Mouse (Mus musculus) left cerebral cortex, adult 2 months (tissue): ENCODE results near the gene Lef1. TPM values are rescaled to one million over a fixed set of nuclear protein-coding genes. Genes with fewer than 3 reads are reported as not detected.

Experiments
- DNase-seq, 2 experiments: peaks; one replicate each; pipeline ENCODE4 v3.0.0; 2021 to 2022; ENCODE audit warnings: low spot score in 2 of 2, mixed read lengths in 1 of 2; ENCODE audit errors: extremely low spot score in 1 of 2
- H3K27ac ChIP-seq: fragments of 200-600 bp; 2 replicates; pipeline ENCODE4 v1.8.1; 2022
- H3K4me3 ChIP-seq: fragments of 200-600 bp; 2 replicates; pipeline ENCODE4 v1.8.1; 2022
- CTCF ChIP-seq: fragments of 200-600 bp; IDR thresholded peaks from 2 replicates; pipeline ENCODE4 v1.8.1; 2022; ENCODE audit warnings: antibody characterized with exemption, mild to moderate bottlenecking, moderate library complexity
- intact Hi-C: fragments of 180-260 bp; cut with DNase I; formaldehyde crosslinking; loops from one replicate; pipeline ENCODE4 v1.15.1; 2025
- long read RNA-seq, 2 experiments: library from polyadenylated mRNA; stranded (forward); transcript quantifications; one replicate each; pipeline ENCODE4 v2.0.0; 2021; ENCODE audit warnings: borderline mapping rate in 2 of 2
- total RNA-seq, 2 experiments: library from RNA; stranded (reverse); gene quantifications; 2 replicates each; pipeline ENCODE4 v1.2.3; 2021

Gene Lef1
- 1 to 10 TPM; 5.5 to 7.9 TPM for total RNA-seq
- long read RNA-seq, experiment 1, transcript Lef1-201 (12 exons, 3,482 nt), result major isoform, 10 of 14 reads
- long read RNA-seq, experiment 1, partial matches to known transcripts, result 2 of 14 reads
- long read RNA-seq, experiment 1, other reads (novel, unspliced or antisense), result 2 of 14 reads
- long read RNA-seq, experiment 2, transcript Lef1-201 (12 exons, 3,482 nt), result major isoform, 10 of 12 reads
- long read RNA-seq, experiment 2, partial matches to known transcripts, result 0 of 12 reads
- long read RNA-seq, experiment 2, other reads (novel, unspliced or antisense), result 0 of 12 reads

DNA sequence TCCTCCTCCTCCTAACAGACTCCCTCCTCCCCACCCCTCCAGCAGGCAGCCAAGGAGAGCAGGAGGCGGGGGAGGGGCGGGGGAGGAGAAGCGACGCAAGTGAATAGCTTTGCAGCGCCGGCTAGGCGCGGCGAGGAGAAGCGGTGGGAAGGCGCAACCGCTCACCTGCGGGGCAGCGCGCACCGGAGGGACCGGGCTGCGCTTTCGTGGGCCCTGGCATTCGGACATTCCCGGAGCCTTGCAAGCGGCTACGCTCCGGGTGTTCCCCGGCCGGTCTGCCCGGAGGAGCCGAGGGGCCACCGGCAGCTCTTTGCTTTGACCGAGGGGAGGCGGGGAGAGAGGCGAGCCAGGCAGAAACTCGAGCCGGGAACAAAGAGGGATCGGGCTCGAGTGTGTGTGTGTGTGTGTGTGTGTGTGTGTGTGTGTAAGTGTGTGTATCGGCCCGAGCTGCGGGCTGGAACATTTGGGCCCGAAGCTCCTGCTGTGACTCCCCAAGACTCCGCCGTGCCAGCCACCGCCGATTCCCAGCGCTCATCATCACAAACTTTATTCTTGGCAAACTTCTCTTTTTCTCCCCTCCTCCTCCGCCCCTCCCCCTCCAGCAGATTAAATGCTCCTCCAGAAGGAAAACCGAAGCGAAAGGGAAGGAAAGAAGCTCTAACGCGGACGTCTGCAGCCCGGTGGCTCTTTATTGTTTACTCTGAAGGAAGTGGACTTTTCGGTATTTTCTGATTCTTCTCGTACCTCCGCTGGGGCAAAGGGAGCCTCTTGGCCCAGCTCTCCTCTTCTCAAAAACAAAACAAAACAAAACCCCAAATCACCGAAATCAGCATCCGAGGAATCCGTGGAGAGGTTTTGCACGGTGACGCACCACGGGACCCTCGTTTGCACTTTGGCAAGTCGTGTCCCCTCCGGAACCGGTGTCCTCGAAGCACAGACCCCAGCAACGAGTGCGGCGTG lies at the start of gene Lef1:
Gene Lef1, plus strand, starts transcription at position 281 of the 960 bp plus-strand sequence.
- TF ChIP-seq CTCF, result no peak; the same call in 1 of the 2 replicates
- H3K27ac ChIP-seq, result peak within 1 kb of the TSS; percentile 71
- peak in 1 of 2 experiments; percentile 22 for DNase-seq
- peak within 1 kb of the TSS; percentile 55 for H3K4me3 ChIP-seq
- intact Hi-C loops, result no loop called here

DNA sequence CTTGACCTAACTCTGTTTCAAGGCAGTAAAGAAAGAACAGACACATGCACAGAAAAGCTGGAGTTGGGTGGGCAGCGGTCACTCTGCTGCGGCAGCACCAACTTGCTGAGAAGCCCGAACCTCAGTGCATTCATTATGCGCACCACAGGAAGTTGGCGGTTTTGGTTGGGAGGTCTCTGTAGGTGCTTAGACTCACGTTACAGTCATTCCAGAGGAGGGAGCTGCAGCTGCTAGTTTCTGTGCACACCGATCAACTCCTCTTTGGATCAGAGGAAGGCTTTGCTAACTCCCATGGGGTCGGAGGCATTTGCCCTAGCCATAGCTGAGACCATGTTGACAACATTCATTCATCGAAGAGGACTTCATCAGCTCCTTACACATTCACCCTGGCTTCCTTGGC lies 45.3 kb upstream of the Lef1 start:
- intact Hi-C loops, result no loop called here
- TF ChIP-seq CTCF, result no peak
- Histone ChIP-seq H3K4me3 (no peak overlapping the region), H3K27ac (no peak overlapping the region)
- no peak for DNase-seq

DNA sequence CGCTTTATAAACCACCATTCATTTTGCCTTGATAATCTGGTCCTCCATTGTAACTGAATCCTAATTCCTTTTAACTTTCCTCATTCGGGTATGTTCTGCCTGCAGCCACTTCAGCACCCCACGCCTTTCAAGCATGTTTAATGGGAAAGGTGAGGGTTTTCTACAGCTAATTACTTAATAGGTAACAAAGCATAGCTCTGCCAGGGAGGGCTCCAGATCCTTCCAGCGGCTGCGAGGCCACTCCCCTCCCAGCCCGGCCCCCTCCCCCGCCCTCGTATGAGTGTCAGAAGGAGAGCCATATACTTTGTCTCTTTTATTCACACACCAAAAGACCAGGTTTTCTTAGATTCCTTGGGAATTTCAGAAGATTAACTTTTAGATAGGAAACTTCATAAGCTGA lies 44.1 kb upstream of the Lef1 start:
- no peak overlapping the region for H3K4me3 ChIP-seq
- no peak overlapping the region for H3K27ac ChIP-seq
- intact Hi-C loops, result no loop called here
- DNase-seq, result no peak
- TF ChIP-seq CTCF, result no peak

DNA sequence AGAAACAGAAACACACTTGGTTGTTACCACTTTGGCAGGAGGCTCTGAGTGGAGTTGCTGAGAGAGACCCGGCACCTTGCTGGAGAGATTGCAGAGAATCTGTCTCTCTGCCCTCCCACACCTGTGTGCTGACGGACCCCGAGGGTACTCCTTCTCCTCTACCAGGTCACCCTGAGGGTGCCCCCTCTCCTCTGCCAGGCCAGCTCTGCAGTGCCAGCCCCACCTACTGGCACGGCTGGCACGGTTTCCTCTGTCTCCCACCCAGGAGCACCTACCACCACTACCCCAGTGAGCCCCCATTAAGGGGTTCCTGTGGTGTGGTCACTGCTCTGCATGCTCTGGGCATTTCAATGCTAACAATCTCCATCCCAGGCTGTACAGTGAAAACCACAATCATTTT lies 42.3 kb upstream of the Lef1 start:
- no peak for TF ChIP-seq CTCF
- intact Hi-C loops, result no loop called here
- H3K27ac ChIP-seq, result no peak overlapping the region
- DNase-seq, result no peak
- H3K4me3 ChIP-seq, result no peak overlapping the region

DNA sequence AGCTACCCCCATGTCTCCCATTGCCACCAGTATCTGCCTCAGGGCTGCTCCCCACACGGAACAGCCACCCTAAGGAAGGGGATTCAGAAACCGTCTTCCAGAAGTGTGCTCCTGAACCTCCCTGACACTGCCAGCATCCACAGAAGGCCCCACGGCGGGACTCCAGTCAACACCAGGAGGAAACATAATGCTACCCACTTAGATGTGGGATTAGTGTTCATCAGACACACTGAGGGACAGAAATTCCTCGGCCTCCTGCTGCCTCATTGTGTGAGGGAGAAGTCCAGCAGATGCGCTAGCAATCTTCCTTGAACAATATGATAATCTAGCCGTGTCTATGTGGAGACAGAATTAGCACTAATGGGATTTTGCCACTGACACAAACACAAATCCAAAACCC lies 40.1 kb upstream of the Lef1 start:
- TF ChIP-seq CTCF, result no peak
- H3K4me3 ChIP-seq, result no peak overlapping the region
- H3K27ac ChIP-seq, result no peak overlapping the region
- no peak for DNase-seq
- intact Hi-C loops, result no loop called here

DNA sequence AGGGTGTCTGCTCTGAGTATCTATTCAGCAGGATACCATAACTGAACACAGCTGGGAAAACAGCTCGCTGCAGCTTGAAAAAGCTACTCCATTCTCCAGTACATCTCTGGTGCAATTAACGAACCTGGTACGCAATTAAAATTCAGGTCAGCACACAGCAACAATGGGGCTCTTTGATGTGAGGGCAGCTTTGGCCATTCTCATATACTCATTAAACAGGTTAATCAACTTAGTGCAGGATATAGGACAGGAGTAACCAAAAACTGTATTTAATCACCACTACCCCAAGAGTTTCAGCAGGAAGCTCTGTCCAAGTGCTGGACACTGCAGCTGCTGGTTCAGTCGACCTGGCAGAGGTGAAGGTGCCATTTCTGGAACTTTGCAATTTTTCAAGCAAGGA lies 37.6 kb upstream of the Lef1 start:
- H3K4me3 ChIP-seq, result no peak overlapping the region
- DNase-seq, result no peak
- H3K27ac ChIP-seq, result no peak overlapping the region
- intact Hi-C loops, result no loop called here
- no peak for TF ChIP-seq CTCF

DNA sequence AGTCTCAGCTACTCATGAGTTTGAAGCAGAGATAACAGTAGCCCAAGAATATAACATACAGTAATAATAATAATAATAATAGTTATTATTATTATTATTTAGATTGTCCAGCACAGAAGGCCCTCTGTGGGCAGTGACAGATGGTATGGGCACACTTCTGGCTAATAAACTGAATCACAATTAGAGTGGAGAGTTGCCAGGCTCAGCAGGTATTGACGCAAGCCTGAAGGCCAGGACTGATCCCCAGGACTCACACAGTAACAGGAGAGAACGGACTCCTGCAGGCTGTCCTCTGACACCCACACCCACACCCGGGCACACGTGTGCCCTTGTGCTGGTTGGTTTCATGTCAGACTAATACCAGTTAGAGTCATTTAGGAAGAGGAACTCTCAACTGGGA lies 36.3 kb upstream of the Lef1 start:
- intact Hi-C loops, result no loop called here
- no peak for DNase-seq
- Histone ChIP-seq H3K4me3 (no peak overlapping the region), H3K27ac (no peak overlapping the region)
- TF ChIP-seq CTCF, result no peak

DNA sequence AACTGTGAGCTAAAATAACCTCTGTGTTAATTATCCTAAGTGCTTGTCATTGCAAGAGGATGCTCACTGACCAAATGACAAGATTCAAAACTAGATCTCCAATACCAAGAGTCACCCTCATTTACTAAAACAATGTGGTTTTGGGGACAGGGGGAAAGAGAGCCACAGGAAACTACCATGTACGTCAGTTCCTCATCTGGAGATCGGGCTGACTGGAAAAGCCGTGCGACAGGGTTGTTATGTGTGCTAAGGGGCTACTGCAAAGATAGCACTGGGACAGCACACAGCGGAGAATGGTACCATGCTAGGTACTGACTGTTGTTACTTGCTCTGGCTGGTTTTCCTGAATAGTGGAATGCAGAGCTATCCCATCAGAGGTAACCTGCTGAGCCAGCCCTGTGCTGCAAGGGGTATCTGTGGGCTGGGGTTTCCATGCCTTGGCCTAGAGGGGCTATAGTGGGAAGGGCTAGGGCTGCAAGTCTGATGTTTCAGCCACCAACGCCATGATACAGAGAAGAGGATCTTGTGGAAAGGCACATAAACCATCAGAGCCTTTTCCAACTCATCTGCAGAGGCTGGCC lies 32.1 kb upstream of the Lef1 start:
- DNase-seq, result no peak
- Histone ChIP-seq H3K4me3 (no peak overlapping the region), H3K27ac (no peak overlapping the region)
- TF ChIP-seq CTCF, result no peak
- intact Hi-C loops, result no loop called here

DNA sequence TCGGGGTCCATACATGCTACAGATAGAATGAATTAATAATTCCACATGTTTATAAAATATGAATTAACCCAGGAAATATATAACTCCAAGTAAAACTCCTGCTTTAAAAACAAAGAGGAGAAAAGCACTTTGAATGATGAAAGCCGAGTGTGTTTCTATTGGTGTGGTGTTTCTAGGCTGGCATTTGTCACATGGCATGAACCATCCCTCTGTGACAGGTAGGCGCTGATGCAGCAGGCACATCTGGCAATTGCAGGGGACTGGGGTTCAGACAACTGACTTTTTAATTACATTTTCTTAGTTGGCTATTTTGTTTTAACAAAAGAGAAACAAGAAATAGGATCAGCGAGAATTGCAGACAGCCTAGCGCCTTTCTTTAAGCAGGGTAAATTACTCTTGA lies 31.6 kb upstream of the Lef1 start:
- H3K27ac ChIP-seq, result no peak overlapping the region

DNA sequence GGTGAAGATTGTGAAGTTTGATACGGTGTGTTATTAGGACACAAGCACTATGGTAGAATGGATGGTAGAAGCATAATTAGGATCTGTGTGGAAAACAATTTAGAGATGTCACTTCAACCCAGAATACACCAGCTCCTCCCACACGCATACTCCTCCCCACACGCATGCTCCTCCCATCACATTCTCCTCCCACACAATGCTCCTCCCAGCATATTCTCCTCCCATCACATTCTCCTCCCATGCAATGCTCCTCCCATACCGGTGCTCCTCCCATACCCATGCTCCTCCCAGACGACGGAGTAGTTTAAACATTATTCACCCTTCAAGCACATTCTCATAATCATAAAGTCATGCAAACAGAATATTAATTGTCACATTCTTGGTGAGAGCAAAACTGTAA lies 26.5 kb upstream of the Lef1 start:
- TF ChIP-seq CTCF, result no peak
- intact Hi-C loops, result no loop called here
- no peak for DNase-seq

More for the DNA sequence above, 31.6 kb upstream of the Lef1 start:
- DNase-seq, result no peak
- no peak for TF ChIP-seq CTCF
- intact Hi-C loops, result no loop called here
- H3K4me3 ChIP-seq, result no peak overlapping the region

DNA sequence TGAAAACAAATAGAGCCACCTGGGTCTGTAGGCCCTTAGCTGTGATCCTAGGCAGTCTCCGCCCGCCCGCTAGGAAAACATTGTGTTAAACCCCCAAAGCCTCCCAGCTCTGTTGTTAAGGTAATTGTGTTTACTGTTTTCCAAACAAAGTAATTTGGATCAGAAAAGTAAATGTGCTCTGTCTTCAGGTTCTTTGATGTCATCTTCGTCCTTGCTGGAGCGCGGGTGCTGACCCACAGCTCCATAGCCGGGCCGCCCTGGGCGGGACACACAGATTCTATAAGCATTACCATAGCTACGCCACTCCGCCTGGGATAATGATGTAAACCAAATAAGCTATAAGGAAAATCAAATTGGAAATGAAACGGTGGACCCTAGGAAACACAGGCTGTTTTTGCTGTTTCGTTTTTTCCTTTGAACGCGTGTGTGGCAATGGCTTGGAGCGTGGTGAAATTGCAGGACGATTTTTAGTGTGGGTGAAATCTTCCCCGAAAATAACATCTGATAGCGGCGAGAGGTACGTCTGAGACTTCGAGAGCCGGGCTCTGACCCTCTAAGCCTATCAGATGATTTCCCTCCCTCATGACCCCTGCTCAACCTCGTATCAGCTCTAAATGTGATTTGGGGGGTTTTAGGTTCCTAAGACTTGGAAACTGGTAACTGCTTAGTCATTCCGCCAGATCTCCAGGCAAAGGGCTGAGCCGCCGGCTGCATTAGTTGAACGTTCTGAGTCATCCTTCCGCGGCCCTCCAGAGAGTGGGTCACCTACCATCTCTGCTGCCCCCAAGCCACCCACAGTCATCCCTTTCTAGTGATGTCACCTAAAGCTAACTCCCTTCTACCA lies 25.3 kb upstream of the Lef1 start:
- peak; percentile 35 to 45 for DNase-seq

More for the DNA sequence above, 26.5 kb upstream of the Lef1 start:
- H3K27ac ChIP-seq, result no peak overlapping the region
- H3K4me3 ChIP-seq, result no peak overlapping the region

More for the DNA sequence above, 25.3 kb upstream of the Lef1 start:
- Histone ChIP-seq H3K4me3 (peak overlapping the region; percentile 49), H3K27ac (peak overlapping the region; percentile 69)
- TF ChIP-seq CTCF, result no peak
- intact Hi-C loops, result no loop called here
